Mouse (Mus musculus) erythroid progenitor cell, adult 5-6 weeks (primary cell): ENCODE data around the gene Gm4070. TPM values are rescaled to one million over a fixed set of nuclear protein-coding genes. Genes with fewer than 3 reads are reported as not detected.
A peak's percentile ranks its signal among the peaks of the same experiment; 100 is the strongest.
"Not testable (repeated sequence)": the region's sequence is repeated elsewhere in the genome, so short reads cannot be mapped to it uniquely, and the experiment has no call there.

Experiments
- ATAC-seq: replicated peaks from 2 replicates; pipeline ENCODE4 v1.8.0; 2016; ENCODE audit warnings: moderate number of reproducible peaks, mild to moderate bottlenecking, moderate TSS enrichment, inconsistent platforms; ENCODE audit not compliant: poor library complexity, low FRiP score, severe bottlenecking
- total RNA-seq, 2 experiments: library from RNA; stranded (forward) in 1 of 2; stranded (reverse) in 1 of 2; fragments of 150-400 nt in 1 of 2; fragments of 186-747, 209-891 nt in 1 of 2; gene quantifications; 2 replicates each; pipeline versions ENCODE4 v1.2.3 to v1.2.4; 2015 to 2017; ENCODE audit warnings: low replicate concordance in 2 of 2

Gene Gm4070
- 6.8 and 38.1 TPM in 2 replicates for total RNA-seq (2015; ENCODE audit: low replicate concordance)
- total RNA-seq (2017; ENCODE audit: low replicate concordance) = 3.5 and 17.1 TPM in 2 replicates

DNA sequence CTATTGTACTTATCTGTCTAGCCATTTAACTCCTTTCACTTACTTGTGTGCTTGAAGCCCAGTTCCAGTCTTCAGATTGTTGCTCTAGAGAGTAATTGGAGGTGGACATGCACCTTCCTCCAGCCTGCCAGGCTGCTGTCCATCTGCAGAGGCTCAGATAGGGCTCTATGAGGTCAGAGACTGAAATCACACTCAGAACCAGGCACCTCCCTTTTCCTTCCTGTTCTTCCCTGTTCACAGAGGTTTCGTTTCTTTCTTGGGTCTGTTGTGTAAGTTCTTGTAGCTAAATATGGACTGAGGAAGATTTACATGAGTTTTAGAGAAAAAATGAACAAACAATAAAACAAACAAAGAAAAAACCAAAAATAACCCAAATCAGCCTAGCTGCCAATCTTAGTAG, at the start of gene Gm4070:
Gene Gm4070 (minus strand): TSS at position 156 of the 400 bp plus-strand sequence.
- 0 out of 2 replicates have a peak, but pooled peaks have one; percentile 30 for ATAC-seq

DNA sequence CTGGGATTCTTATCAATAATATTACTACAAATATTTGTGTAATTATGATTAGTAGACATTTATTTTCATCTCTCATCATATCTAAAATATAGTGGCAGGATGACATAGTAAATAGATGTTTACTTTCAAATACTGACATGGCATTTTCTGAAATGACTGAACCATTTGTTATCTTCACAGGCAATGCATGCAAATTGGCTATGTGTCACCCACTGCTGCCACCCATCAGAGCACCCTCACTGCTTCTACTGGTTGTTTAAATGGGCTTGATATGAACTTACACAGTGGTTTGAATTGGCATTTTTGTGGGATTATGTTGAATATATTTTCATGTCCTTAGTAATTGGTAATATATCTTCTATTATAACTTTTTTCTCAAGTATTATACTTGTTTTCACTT, 773 bp upstream of the Gm4070 start:
- ATAC-seq = 0 out of 2 replicates have a peak, but pooled peaks have one; percentile 30

DNA sequence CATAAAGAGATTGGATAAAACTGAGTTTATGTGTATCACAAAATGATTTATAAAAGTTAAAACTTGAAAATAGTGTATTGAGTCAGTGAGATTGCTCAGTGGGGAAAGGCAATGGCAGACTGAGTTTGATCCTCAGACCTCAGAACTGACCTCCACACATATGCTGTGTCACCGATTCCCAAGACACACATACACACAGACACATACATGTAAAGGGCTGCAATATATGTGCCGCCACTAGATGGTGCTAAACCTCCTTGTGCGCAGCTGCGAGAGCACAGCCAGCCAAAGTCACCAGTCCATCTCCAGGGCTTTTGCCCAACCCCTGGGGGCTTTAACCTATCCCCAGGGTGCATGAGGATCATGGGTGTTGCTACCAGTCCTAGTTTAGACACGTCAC, 1.4 kb downstream of the Gm4070 start:
- peak; percentile 82 for ATAC-seq

DNA sequence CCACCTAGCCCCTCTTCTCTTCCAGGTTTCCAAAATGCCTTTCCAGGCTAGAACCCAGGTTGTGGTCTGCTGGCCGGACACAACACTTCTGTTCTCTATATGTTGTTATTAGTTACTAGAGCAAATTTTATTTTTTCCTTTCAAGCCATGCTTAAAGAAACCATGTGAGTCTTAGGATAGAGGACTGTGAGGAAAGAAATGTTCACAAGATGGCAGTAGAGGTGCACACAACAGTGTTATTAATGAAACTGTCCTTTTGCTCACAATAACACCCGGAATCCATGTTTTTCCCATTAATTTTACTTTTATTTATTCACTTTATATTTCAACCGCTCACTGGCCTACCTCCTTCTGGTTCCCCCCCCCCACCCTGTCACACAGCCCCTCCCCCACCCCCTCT, 8.5 kb downstream of the Gm4070 start:
- ATAC-seq = peak; percentile 57; the same call in 1 of the 2 replicates

DNA sequence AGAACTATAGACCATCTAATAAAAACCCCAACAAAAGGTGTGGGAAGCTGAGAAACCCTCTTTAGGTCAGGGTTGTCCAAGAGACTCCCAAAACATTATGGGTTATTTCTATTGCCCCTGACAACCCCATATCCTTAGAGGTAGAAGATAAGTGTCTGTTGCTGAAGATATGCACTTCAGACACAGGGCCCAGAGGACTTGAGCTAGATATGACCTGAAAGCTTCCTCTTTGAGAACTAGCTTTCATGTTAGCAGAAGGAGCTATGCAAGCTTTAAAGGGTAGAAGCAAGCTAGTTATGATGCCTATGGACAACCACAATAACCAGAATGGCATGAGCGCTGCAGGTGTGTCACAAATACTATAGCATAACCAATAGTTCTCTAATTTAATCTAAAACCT, 21.6 kb downstream of the Gm4070 start:
- not testable (repeated sequence) for ATAC-seq

DNA sequence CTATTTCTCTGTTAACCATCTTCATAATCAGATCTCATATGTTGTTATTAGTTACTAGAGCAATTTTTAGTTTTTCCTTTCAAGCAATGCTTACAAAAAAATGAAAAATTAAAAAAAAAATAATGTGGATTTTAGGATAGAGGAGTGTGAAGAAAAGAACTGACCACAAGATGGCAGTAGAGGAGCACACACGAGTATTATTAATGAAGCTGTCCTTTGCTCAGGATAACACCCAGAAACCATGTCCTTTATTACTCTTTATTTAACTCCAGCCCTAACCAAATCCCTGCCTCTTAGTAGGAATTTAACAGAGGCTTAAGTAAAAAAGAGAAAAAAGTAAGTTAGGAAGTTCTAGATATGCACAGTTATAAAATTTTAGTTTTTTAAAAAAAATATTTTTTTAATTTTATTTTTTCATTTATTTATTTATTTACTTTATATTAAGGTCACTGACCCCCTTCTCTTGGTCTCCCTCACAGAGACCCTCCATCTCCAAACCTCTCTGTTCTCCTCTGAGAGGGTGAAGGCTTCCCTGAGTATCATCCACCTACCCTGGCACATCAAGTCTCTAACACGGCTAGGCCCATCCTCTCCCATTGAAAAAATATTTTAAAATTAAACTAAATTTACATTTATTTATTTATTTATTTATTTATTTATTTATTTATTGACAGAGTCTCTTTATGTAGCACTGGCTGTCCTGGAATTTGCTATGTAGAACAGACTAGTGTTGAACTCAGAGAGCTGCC, 70.0 kb downstream of the Gm4070 start:
- not testable (repeated sequence) for ATAC-seq

DNA sequence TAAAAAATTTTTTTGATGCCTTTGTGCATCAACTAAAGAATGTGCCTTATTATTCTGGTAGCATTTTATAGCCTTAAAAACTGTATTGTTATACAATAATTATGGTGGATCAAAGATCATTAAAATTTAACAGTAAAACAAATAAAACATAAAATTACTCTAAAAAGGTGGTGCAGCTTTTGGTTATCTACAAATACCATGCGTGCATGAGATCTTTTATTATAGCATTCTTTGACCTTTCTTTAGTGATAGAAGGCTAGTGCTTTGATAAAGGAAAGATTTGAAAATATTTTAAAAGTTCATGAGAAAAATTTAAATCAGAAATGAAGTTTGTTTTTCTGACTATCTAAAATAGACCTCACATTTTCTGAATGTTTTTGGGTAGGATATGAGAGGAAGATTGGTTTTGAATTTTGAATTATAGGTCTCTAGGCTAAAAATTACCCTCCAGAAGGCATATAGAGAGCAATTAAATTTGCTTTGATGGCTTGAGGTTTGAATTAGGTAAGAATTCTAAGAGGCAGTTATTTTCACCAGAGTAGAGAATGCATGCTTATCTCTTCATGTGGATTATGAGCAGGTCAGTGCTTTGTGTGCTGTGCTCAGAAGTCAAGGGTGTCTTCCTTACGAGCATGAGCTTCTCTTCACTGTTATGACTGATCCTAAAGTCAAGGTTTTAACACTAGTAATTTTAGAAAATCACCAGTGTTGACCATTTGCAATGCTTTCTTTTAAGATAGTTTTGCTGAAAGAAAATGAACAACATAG, 73.9 kb downstream of the Gm4070 start:
- not testable (repeated sequence) for ATAC-seq

DNA sequence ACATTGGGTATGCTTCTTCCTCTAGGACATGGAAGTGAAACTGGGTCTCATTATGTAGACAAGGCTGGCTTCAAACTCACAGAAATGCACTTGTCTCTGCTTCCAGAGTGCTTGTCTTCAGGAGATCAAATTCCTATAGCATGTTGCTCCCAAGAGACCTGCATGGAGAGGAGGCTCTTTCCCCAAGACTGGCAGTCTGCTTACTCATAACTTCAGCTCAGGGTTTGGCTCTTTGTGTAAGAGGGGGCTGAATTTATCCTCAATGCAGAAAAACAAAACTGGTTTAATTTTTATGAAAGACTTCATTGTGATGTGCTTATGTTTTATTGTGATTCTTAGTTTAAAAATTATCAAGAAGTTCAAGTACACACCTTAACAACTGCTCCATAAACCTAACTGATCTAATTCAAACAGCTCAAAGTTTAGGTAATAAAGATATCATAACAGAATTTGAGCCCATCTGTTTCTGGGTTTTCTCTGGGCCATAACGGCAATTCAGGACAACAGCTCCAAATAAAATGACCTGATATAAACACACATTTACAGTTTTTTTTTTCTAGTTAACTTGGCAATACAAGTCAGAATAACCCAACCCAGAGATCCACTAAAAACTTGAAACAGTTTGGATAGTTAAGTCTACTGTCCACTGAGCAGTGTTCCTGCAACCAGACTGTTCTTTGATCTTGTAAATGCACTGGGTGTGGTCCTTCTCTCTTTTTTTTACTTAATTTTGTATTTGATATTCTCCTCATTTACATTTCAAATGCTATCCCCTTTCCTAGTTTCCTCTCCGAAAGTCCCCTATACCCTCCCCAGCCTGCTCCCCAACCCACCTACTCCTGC, 97.8 kb downstream of the Gm4070 start:
- ATAC-seq = not testable (repeated sequence)

Other genes starting within 250 kb of the Gm4070 start
- 155 and 182 TPM in 2 replicates for gene Ilk, start 217.4 kb downstream of the Gm4070 start, total RNA-seq (2015; ENCODE audit: low replicate concordance)
- 73.5 and 103 TPM in 2 replicates for gene Ilk, start 217.4 kb downstream of the Gm4070 start, total RNA-seq (2017; ENCODE audit: low replicate concordance)
- 4.7 and 8.8 TPM in 2 replicates for gene Rrp8, start 216.6 kb downstream of the Gm4070 start, total RNA-seq (2015; ENCODE audit: low replicate concordance)
- 3.8 and 7.8 TPM in 2 replicates for gene Rrp8, start 216.6 kb downstream of the Gm4070 start, total RNA-seq (2017; ENCODE audit: low replicate concordance)
- 121 and 145 TPM in 2 replicates for gene Taf10, start 209.6 kb downstream of the Gm4070 start, total RNA-seq (2015; ENCODE audit: low replicate concordance)
- gene Taf10, start 209.6 kb downstream of the Gm4070 start, total RNA-seq (2017; ENCODE audit: low replicate concordance) = 45.8 and 90.2 TPM in 2 replicates
- 61.2 and 72.8 TPM in 2 replicates for gene Tpp1, start 201.7 kb downstream of the Gm4070 start, total RNA-seq (2015; ENCODE audit: low replicate concordance)
- 35.4 and 38.4 TPM in 2 replicates for gene Tpp1, start 201.7 kb downstream of the Gm4070 start, total RNA-seq (2017; ENCODE audit: low replicate concordance)
- not detected in 2 replicates for gene Dchs1, start 166.3 kb downstream of the Gm4070 start, total RNA-seq (2015; ENCODE audit: low replicate concordance)
- not detected in 2 replicates for gene Dchs1, start 166.3 kb downstream of the Gm4070 start, total RNA-seq (2017; ENCODE audit: low replicate concordance)
- gene Mrpl17, start 142.9 kb downstream of the Gm4070 start, total RNA-seq (2015; ENCODE audit: low replicate concordance) = 27.8 and 38.1 TPM in 2 replicates
- 15.9 and 28.3 TPM in 2 replicates for gene Mrpl17, start 142.9 kb downstream of the Gm4070 start, total RNA-seq (2017; ENCODE audit: low replicate concordance)